Mouse (Mus musculus): ENCODE data around the gene Cysltr1. TPM values are rescaled to one million over a fixed set of nuclear protein-coding genes. Genes with fewer than 3 reads are reported as not detected.

Cysltr1 gene
- polyA plus RNA-seq (2015; fragmentation: Nextera tagmentation; extraction: Ambion mirVana) = 7.0 and 7.2 TPM in 2 replicates

- no peak within 1 kb of the TSS for H3K27ac ChIP-seq (ENCODE audit: low read depth, low read length)
- H3K36me3 ChIP-seq (ENCODE audit: control insufficient read depth, insufficient read depth) = no peaks in the 10 kb centered on the region
- H3K9ac ChIP-seq (ENCODE audit: low read depth, low read length) = no peak within 1 kb of the TSS
- peak within 1 kb of the TSS; percentile 45 for H3K4me2 ChIP-seq (replicated peaks; ENCODE audit: low read depth)
- no peaks in the 10 kb centered on the region for H3K9me3 ChIP-seq (ENCODE audit: control insufficient read depth)
- no peak for ATAC-seq
- H3K4me3 ChIP-seq (ENCODE audit: low read depth, low read length) = peak within 1 kb of the TSS; percentile 23
- WGBS = 22% methylated on average over 6 of the region's 6 CpGs
- no peaks in the 10 kb centered on the region for H3K27me3 ChIP-seq (replicated peaks; ENCODE audit: control insufficient read depth, insufficient read depth, low read length)
- no peaks in the 10 kb centered on the region for H3K4me1 ChIP-seq (replicated peaks; ENCODE audit: control insufficient read depth, insufficient read depth, low read length)
- no peak for TF ChIP-seq CTCF (IDR thresholded peaks at IDR 0.05; ENCODE audit: low read depth)
These were observed at the start of gene Cysltr1 for GRCm38 (mm10) chrX:106603386-106603785. Cysltr1 (minus strand) TSS chrX:106603679.

GRCm38 (mm10) chrX:106634799-106635541, 31.5 kb upstream of the Cysltr1 start:
- no peak overlapping the region for H3K4me2 ChIP-seq (replicated peaks; ENCODE audit: low read depth)
- WGBS = 78% methylated on average over 3 of the region's 3 CpGs
- TF ChIP-seq CTCF (IDR thresholded peaks at IDR 0.05; ENCODE audit: low read depth) = no peak
- no peak overlapping the region for H3K4me3 ChIP-seq (ENCODE audit: low read depth, low read length)
- H3K27ac ChIP-seq (ENCODE audit: low read depth, low read length) = no peak overlapping the region
- no peaks in the 10 kb centered on the region for H3K4me1 ChIP-seq (replicated peaks; ENCODE audit: control insufficient read depth, insufficient read depth, low read length)
- no peaks in the 10 kb centered on the region for H3K9me3 ChIP-seq (ENCODE audit: control insufficient read depth)
- H3K9ac ChIP-seq (ENCODE audit: low read depth, low read length) = no peak overlapping the region
- H3K36me3 ChIP-seq (ENCODE audit: control insufficient read depth, insufficient read depth) = no peaks in the 10 kb centered on the region
- no peaks in the 10 kb centered on the region for H3K27me3 ChIP-seq (replicated peaks; ENCODE audit: control insufficient read depth, insufficient read depth, low read length)
- ATAC-seq = no peak

GRCm38 (mm10) chrX:106633543-106633942, 30.1 kb upstream of the Cysltr1 start:
- Histone ChIP-seq H3K9me3 (ENCODE audit: control insufficient read depth) (no peaks in the 10 kb centered on the region), H3K36me3 (ENCODE audit: control insufficient read depth, insufficient read depth) (no peaks in the 10 kb centered on the region), H3K9ac (ENCODE audit: low read depth, low read length) (no peak overlapping the region), H3K4me2 (replicated peaks; ENCODE audit: low read depth) (no peak overlapping the region), H3K27me3 (replicated peaks; ENCODE audit: control insufficient read depth, insufficient read depth, low read length) (no peaks in the 10 kb centered on the region), H3K4me3 (ENCODE audit: low read depth, low read length) (no peak overlapping the region), H3K27ac (ENCODE audit: low read depth, low read length) (no peak overlapping the region), H3K4me1 (replicated peaks; ENCODE audit: control insufficient read depth, insufficient read depth, low read length) (no peaks in the 10 kb centered on the region)
- no peak for ATAC-seq
- TF ChIP-seq CTCF (IDR thresholded peaks at IDR 0.05; ENCODE audit: low read depth) = no peak

GRCm38 (mm10) chrX:106628514-106628913, 25.0 kb upstream of the Cysltr1 start:
- 67% methylated on average over 1 of the region's 1 CpGs for WGBS
- no peak for TF ChIP-seq CTCF (IDR thresholded peaks at IDR 0.05; ENCODE audit: low read depth)
- no peak for ATAC-seq

GRCm38 (mm10) chrX:106623667-106624066, 20.2 kb upstream of the Cysltr1 start:
- H3K36me3 ChIP-seq (ENCODE audit: control insufficient read depth, insufficient read depth) = no peaks in the 10 kb centered on the region
- no peak overlapping the region for H3K9ac ChIP-seq (ENCODE audit: low read depth, low read length)
- 59% methylated on average over 3 of the region's 3 CpGs for WGBS
- H3K27me3 ChIP-seq (replicated peaks; ENCODE audit: control insufficient read depth, insufficient read depth, low read length) = no peaks in the 10 kb centered on the region
- no peak overlapping the region for H3K27ac ChIP-seq (ENCODE audit: low read depth, low read length)
- no peak overlapping the region for H3K4me3 ChIP-seq (ENCODE audit: low read depth, low read length)
- H3K4me2 ChIP-seq (replicated peaks; ENCODE audit: low read depth) = no peak overlapping the region
- no peak for ATAC-seq
- H3K4me1 ChIP-seq (replicated peaks; ENCODE audit: control insufficient read depth, insufficient read depth, low read length) = no peaks in the 10 kb centered on the region
- TF ChIP-seq CTCF (IDR thresholded peaks at IDR 0.05; ENCODE audit: low read depth) = no peak
- no peaks in the 10 kb centered on the region for H3K9me3 ChIP-seq (ENCODE audit: control insufficient read depth)

More at GRCm38 (mm10) chrX:106628514-106628913, 25.0 kb upstream of the Cysltr1 start:
- Histone ChIP-seq H3K27me3 (replicated peaks; ENCODE audit: control insufficient read depth, insufficient read depth, low read length) (no peaks in the 10 kb centered on the region), H3K9ac (ENCODE audit: low read depth, low read length) (no peak overlapping the region), H3K36me3 (ENCODE audit: control insufficient read depth, insufficient read depth) (no peaks in the 10 kb centered on the region), H3K9me3 (ENCODE audit: control insufficient read depth) (no peaks in the 10 kb centered on the region), H3K4me2 (replicated peaks; ENCODE audit: low read depth) (no peak overlapping the region), H3K27ac (ENCODE audit: low read depth, low read length) (no peak overlapping the region), H3K4me3 (ENCODE audit: low read depth, low read length) (no peak overlapping the region), H3K4me1 (replicated peaks; ENCODE audit: control insufficient read depth, insufficient read depth, low read length) (no peaks in the 10 kb centered on the region)

- Histone ChIP-seq H3K4me3 (ENCODE audit: low read depth, low read length) (no peak overlapping the region), H3K27me3 (replicated peaks; ENCODE audit: control insufficient read depth, insufficient read depth, low read length) (no peaks in the 10 kb centered on the region), H3K27ac (ENCODE audit: low read depth, low read length) (no peak overlapping the region), H3K4me1 (replicated peaks; ENCODE audit: control insufficient read depth, insufficient read depth, low read length) (no peaks in the 10 kb centered on the region), H3K36me3 (ENCODE audit: control insufficient read depth, insufficient read depth) (no peaks in the 10 kb centered on the region), H3K4me2 (replicated peaks; ENCODE audit: low read depth) (no peak overlapping the region), H3K9me3 (ENCODE audit: control insufficient read depth) (no peaks in the 10 kb centered on the region), H3K9ac (ENCODE audit: low read depth, low read length) (no peak overlapping the region)
- no peak for TF ChIP-seq CTCF (IDR thresholded peaks at IDR 0.05; ENCODE audit: low read depth)
- ATAC-seq = no peak
- WGBS = 71% methylated on average over 1 of the region's 1 CpGs
These were observed 19.0 kb upstream of the Cysltr1 start for GRCm38 (mm10) chrX:106622512-106622911.
